Mouse (Mus musculus): ENCODE results near the gene Actr1a.

The Actr1a gene

GRCm38 (mm10) chr19:46327531-46328064, 68.0 kb downstream of the Actr1a start:
- no peak for DNase-seq (ENCODE audit: low spot score in 2 of 2)
